Mouse (Mus musculus) adrenal gland, postnatal 25 days (tissue): Measurements from ENCODE around the gene Olfr93. TPM values are rescaled to one million over a fixed set of nuclear protein-coding genes. Genes with fewer than 3 reads are reported as not detected.
"Not testable (repeated sequence)": the region's sequence is repeated elsewhere in the genome, so short reads cannot be mapped to it uniquely, and the experiment has no call there.

Source experiments
- DNase-seq: peaks from one replicate; pipeline ENCODE4 v3.0.0; 2021; ENCODE audit warnings: mixed read lengths
- long read RNA-seq: library from polyadenylated mRNA; stranded (forward); transcript quantifications from one replicate; pipeline ENCODE4 v2.0.0, GENCODE M21; 2021
- total RNA-seq: library from RNA; stranded (reverse); gene quantifications from 2 replicates; pipeline ENCODE4 v1.2.3, GENCODE M21; 2021

Olfr93 gene
- total RNA-seq: not detected in 2 replicates
- long read RNA-seq: 0 reads

- DNase-seq: no peak
These were observed at the start of gene Olfr93 for GRCm38 (mm10) chr17:37161394-37161793. Gene Olfr93, minus strand, starts transcription at chr17:37161494.

GRCm38 (mm10) chr17:37203917-37204236, 42.6 kb upstream of the Olfr93 start:
- no peak for DNase-seq

- peak; percentile 64 for DNase-seq
These were observed 42.1 kb upstream of the Olfr93 start for GRCm38 (mm10) chr17:37203206-37203916.

- no peak for DNase-seq
These were observed 39.6 kb upstream of the Olfr93 start, which contains the start of gene Olfr94 for GRCm38 (mm10) chr17:37200894-37201293. Gene Olfr94, minus strand, starts transcription at chr17:37200994.

GRCm38 (mm10) chr17:37196845-37197724, 35.8 kb upstream of the Olfr93 start:
- DNase-seq: peak; percentile 37

GRCm38 (mm10) chr17:37194782-37195181, 33.5 kb upstream of the Olfr93 start:
- DNase-seq: no peak

GRCm38 (mm10) chr17:37193656-37194055, 32.4 kb upstream of the Olfr93 start, which contains the start of gene Ubd:
Gene Ubd, plus strand, starts transcription at chr17:37193892.
- no peak for DNase-seq

- no peak for DNase-seq
These were observed 31.7 kb upstream of the Olfr93 start for GRCm38 (mm10) chr17:37193032-37193431.

DNA sequence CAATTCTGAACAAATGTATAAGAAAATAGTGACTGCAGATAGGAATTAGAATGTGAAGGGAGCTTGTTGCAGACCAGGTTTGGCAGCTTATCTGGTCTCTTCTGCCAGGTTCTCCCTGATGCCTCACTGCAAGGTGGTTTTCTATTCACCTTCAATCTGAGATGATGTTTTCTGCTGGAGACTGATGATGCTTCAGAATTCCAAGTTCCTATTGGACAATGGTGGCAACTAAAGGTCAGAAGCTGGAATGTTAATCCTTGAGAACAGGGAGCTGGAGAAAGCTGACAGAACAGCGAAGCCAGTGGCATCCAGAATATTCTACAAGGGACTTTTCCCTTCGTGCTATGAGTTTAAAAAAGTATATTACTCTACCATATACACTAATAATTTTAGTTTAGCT, 29.4 kb upstream of the Olfr93 start:
- no peak for DNase-seq

DNA sequence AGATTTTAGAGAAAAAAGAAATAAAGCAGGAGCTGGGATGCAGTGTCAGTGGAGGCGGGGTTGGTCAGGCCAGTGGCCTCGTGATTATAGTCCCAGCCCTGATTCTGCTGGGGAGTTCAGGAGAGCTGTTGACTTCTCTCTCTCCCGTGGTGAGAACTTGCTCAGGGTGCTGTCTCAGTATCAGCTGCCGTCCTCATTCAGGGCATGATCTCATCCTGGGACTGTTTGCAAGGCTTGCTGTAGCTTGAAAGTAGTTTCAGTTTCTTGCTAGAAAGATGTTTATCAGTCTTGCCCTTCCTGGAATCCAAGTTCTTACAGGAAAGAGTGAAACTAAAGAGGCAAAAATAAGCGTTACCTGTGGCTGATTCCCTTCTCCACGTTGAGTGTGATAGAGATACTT, 24.2 kb upstream of the Olfr93 start:
- no peak for DNase-seq

- not testable (repeated sequence) for DNase-seq
These were observed 29.9 kb downstream of the Olfr93 start for GRCm38 (mm10) chr17:37131366-37131765.

- DNase-seq: no peak
These were observed 41.3 kb downstream of the Olfr93 start, which contains the start of gene Olfr92 for GRCm38 (mm10) chr17:37119988-37120387. Gene Olfr92, minus strand, starts transcription at chr17:37120088.

DNA sequence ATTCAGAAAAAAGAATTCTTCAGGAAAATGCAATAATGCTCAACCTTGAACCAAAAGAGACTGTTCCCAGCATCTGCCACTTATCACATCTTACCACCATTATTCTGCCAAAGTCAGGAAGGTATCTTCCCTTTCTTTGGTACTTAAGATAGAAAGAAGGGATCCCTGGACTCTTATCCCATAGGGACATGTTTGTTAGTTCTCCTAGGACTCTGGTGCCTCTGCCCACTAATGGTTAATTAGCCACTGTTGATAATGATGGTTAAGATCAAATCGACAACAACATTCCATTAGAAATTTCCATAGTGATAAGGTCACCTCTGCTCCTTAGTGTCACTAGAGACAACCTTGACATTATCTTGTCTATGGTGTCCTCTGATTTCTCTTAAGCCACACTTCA, 63.1 kb downstream of the Olfr93 start, which contains the start of gene Olfr91:
Gene Olfr91 (minus strand): TSS at position 101 of the 400 bp plus-strand sequence.
- DNase-seq: no peak

GRCm38 (mm10) chr17:37093289-37093688, 68.0 kb downstream of the Olfr93 start:
- no peak for DNase-seq

DNA sequence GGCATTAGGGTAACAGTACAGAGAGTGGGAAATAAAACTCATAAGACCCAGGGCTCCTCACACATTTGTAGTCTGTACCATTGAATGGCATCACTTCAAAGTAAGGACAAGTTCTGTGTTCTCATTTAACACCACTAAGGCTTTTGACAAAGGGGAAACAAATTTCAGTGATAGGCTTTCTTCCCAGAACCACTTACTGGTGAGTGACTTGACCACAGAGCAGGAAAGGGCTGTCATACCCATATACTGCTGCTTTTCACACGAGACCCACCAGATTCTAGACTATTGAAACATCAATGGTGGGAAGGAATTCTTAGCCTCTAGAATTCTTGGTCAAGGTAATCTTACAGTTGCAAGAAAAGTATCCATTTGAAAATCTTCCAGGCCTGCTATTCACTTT, 69.1 kb downstream of the Olfr93 start:
- no peak for DNase-seq

Other genes starting within 250 kb of the Olfr93 start
- 0.85 TPM in 1 of 2 replicates, not detected in the other for gene Rnf39, start 218.6 kb downstream of the Olfr93 start, total RNA-seq
- gene Ppp1r11, start 209.8 kb downstream of the Olfr93 start, total RNA-seq: 78.7 and 85.4 TPM in 2 replicates
- 33.8 and 41.3 TPM in 2 replicates for gene Znrd1, start 202.9 kb downstream of the Olfr93 start, total RNA-seq
- gene Znrd1as, start 202.9 kb downstream of the Olfr93 start, total RNA-seq: 16.5 and 21.2 TPM in 2 replicates
- gene 2410137M14Rik, start 180.3 kb downstream of the Olfr93 start, total RNA-seq: not detected in 2 replicates
- not detected in 2 replicates for gene H2-M5, start 172.0 kb downstream of the Olfr93 start, total RNA-seq
- 2.5 and 3.8 TPM in 2 replicates for gene Zfp57, start 160.3 kb downstream of the Olfr93 start, total RNA-seq
- gene Mog, start 138.1 kb downstream of the Olfr93 start, total RNA-seq: not detected in 2 replicates
- 39.6 and 46.0 TPM in 2 replicates for gene Gabbr1, start 115.5 kb downstream of the Olfr93 start, total RNA-seq
- not detected in 2 replicates for gene Olfr90, start 73.0 kb downstream of the Olfr93 start, total RNA-seq
- gene Olfr91, start 63.2 kb downstream of the Olfr93 start, total RNA-seq: not detected in 2 replicates
- not detected in 2 replicates for gene Olfr92, start 41.4 kb downstream of the Olfr93 start, total RNA-seq
- gene Ubd, start 32.4 kb upstream of the Olfr93 start, total RNA-seq: not detected in 2 replicates
- not detected in 2 replicates for gene Olfr94, start 39.5 kb upstream of the Olfr93 start, total RNA-seq
- not detected in 2 replicates for gene Olfr95, start 51.6 kb upstream of the Olfr93 start, total RNA-seq
- not detected in 2 replicates for gene Olfr96, start 58.7 kb upstream of the Olfr93 start, total RNA-seq
- not detected in 2 replicates for gene Olfr97, start 75.8 kb upstream of the Olfr93 start, total RNA-seq
- not detected in 2 replicates for gene Olfr98, start 102.3 kb upstream of the Olfr93 start, total RNA-seq
- gene H2-M3, start 108.7 kb upstream of the Olfr93 start, total RNA-seq: 2.6 and 5.4 TPM in 2 replicates
- not detected in 2 replicates for gene Olfr99, start 122.0 kb upstream of the Olfr93 start, total RNA-seq
- not detected in 2 replicates for gene Olfr101, start 142.8 kb upstream of the Olfr93 start, total RNA-seq
- not detected in 2 replicates for gene Olfr102, start 155.6 kb upstream of the Olfr93 start, total RNA-seq
- gene Olfr103, start 178.2 kb upstream of the Olfr93 start, total RNA-seq: not detected in 2 replicates
- not detected in 2 replicates for gene Olfr104-ps, start 198.1 kb upstream of the Olfr93 start, total RNA-seq
- not detected in 2 replicates for gene Olfr105-ps, start 217.5 kb upstream of the Olfr93 start, total RNA-seq
- gene Olfr106-ps, start 228.9 kb upstream of the Olfr93 start, total RNA-seq: not detected in 2 replicates
- gene Olfr107, start 237.7 kb upstream of the Olfr93 start, total RNA-seq: not detected in 2 replicates